Mouse (Mus musculus): ENCODE measurements around the gene Arhgap21. TPM values are rescaled to one million over a fixed set of nuclear protein-coding genes. Genes with fewer than 3 reads are reported as not detected.
"Not testable (repeated sequence)": the region's sequence is repeated elsewhere in the genome, so short reads cannot be mapped to it uniquely, and the experiment has no call there.

Gene Arhgap21
- polyA plus RNA-seq, 1 experiment from 2014 or later, result 15.2 TPM

DNA sequence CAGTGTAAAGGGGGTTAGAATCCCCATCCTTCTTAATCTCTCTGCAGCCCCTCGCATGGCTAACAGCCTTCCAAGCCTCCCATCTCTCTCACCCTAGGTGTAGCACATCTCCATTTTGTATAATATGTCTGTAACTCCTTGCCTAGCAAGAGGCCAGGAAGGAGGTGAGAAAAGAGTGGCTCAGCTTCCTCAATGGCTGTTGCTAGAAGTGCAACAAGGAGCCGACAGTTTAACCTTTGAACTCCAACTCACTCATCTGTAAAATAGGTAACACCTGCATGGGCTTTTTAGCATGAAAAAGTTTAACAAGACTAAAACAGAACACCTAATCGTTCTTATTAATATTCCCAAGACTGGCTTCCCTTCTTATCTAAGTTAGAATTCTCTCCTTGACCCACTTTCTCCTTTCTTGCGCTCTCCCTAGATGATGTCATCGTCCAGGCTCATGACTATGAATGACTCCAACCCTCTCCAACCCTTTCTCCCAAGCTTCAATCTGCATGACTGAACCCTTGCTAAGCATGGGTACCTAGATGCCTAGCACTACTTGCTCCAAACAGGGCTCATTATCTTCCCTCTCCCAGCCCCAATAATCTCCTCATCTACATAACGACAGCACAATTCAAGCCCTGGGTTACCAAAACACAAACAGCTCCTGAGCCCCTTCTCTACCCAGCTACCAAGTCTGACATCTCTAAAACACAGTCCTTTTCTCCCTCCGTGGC, 24.8 kb downstream of the Arhgap21 start:
- 33% methylated on average over 7 of the region's 7 CpGs for WGBS
- 0 out of 2 replicates have a peak overlapping the region, but pooled peaks have one; percentile 18 for H3K27ac ChIP-seq
- H3K27me3 ChIP-seq (ENCODE audit: insufficient read depth, poor library complexity, severe bottlenecking), result no peaks in the 10 kb centered on the region
- DNase-seq (ENCODE audit: low spot score), result no peak
- H3K4me1 ChIP-seq, result peaks cover 62% of the 10 kb centered on the region
- no peaks in the 10 kb centered on the region for H3K9me3 ChIP-seq
- no peaks in the 10 kb centered on the region for H3K36me3 ChIP-seq
- H3K4me3 ChIP-seq, result no peak overlapping the region

DNA sequence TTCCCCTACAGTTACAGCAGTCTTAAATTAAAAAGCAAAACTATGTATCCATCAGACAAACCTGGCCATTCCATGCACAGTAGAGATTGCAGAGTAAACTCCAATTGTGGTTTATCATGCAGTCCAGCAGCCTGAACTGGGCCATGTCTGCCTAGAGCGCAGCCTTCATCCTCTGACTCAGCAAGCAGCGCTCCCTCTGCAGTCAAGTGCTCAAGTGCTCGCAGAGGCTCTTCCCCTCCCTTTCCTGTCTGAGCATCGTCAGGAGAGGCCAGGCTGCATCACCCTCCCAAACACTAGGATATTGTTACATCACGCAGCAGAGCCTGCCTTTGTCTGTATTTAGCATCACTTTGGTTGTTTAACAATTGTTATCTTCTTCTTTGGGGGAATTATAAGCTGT, 25.5 kb downstream of the Arhgap21 start:
- H3K27me3 ChIP-seq (ENCODE audit: insufficient read depth, poor library complexity, severe bottlenecking), result no peaks in the 10 kb centered on the region
- H3K9me3 ChIP-seq, result no peaks in the 10 kb centered on the region
- H3K4me3 ChIP-seq, result peak overlapping the region; percentile 22; the same call in 1 of the 2 replicates
- peaks cover 68% of the 10 kb centered on the region for H3K4me1 ChIP-seq
- no peaks in the 10 kb centered on the region for H3K36me3 ChIP-seq
- 3% methylated on average over 5 of the region's 5 CpGs for WGBS
- 0 out of 2 replicates have a peak overlapping the region, but pooled peaks have one; percentile 62 for H3K27ac ChIP-seq
- DNase-seq (ENCODE audit: low spot score), result peak; percentile 85

DNA sequence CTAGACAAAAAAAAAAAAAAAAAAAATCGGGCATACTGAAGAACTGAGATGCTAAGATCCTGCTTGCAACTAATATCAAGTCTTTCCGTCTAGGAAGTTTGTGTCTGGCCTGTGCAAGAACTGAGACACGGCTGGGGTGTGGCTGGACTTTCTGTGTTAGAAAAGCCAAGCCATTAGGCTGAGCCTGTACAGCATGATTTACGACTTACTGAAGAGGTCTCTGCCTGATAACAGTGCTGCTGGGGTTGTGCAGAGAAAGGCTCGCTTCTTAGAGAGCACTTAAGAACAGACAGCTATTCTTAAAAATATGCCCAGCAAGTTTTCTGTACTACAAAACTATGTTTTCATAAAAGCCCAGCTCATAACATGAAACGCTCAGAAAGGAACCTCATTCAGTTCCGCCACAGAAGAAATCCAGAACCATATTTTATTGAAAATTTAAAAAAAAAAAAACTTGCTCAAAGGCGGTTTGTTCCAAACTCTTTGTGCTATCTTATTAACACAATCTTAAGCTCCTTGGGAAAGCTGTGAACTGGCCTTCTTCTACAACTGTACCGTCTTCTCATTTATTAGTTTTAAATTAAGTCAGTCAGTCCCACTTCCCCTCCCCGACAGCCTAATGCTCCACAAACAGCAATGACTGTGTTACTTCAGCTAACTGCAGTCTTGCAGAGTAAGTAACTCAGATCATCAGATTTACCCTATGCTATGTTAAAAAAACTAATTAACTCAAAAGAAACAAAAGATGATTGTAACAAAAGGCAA, 26.1 kb downstream of the Arhgap21 start:
- H3K27ac ChIP-seq, result peak overlapping the region; percentile 62
- WGBS, result 31% methylated on average over 10 of the region's 10 CpGs
- H3K27me3 ChIP-seq (ENCODE audit: insufficient read depth, poor library complexity, severe bottlenecking), result no peaks in the 10 kb centered on the region
- H3K4me1 ChIP-seq, result peaks cover 74% of the 10 kb centered on the region
- peak overlapping the region; percentile 22; the same call in 1 of the 2 replicates for H3K4me3 ChIP-seq
- no peaks in the 10 kb centered on the region for H3K36me3 ChIP-seq
- H3K9me3 ChIP-seq, result no peaks in the 10 kb centered on the region
- no peak for DNase-seq (ENCODE audit: low spot score)

DNA sequence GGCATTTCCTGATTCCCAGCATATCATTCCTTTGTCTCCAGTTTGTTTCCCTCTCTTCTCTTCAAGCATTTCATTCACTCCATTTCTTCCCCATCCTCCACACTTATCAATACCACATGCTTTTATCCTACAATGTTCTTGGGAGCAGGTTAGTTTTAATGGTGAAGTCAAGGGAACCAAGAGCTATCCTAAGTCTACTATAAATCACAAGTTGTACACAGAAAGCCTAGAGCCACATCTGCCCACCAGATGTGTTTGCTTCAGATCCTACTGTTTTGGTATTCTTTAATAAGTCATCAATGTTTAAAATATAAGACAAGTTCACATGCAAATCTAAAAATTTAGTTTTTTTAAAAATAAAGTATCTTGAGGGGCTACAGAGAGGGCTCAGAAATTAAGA, 27.6 kb downstream of the Arhgap21 start:
- H3K4me3 ChIP-seq, result no peak overlapping the region
- no peaks in the 10 kb centered on the region for H3K27me3 ChIP-seq (ENCODE audit: insufficient read depth, poor library complexity, severe bottlenecking)
- H3K4me1 ChIP-seq, result peaks cover 81% of the 10 kb centered on the region
- peak overlapping the region; percentile 73; the same call in 1 of the 2 replicates for H3K27ac ChIP-seq
- H3K36me3 ChIP-seq, result no peaks in the 10 kb centered on the region
- H3K9me3 ChIP-seq, result no peaks in the 10 kb centered on the region
- no peak for DNase-seq (ENCODE audit: low spot score)

DNA sequence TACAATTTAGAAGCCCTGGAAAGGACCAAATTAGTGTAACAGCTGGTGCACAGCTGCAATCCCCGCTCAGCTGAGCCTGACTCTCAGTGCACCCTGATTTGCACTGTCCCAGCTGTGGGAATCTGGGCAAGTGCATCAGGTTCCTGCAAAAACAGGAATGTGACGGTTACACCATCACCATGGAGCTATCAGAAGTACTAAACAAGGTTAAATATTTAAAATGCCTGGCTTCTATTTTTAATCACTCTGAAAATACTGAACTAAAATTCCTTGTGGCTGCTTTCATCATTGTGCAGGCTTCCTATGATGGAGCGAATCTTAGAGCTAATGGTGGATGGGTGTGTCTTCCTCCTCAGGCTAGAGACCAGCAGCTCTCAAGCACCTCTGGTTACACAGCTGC, 29.3 kb downstream of the Arhgap21 start:
- no peak for DNase-seq (ENCODE audit: low spot score)

DNA sequence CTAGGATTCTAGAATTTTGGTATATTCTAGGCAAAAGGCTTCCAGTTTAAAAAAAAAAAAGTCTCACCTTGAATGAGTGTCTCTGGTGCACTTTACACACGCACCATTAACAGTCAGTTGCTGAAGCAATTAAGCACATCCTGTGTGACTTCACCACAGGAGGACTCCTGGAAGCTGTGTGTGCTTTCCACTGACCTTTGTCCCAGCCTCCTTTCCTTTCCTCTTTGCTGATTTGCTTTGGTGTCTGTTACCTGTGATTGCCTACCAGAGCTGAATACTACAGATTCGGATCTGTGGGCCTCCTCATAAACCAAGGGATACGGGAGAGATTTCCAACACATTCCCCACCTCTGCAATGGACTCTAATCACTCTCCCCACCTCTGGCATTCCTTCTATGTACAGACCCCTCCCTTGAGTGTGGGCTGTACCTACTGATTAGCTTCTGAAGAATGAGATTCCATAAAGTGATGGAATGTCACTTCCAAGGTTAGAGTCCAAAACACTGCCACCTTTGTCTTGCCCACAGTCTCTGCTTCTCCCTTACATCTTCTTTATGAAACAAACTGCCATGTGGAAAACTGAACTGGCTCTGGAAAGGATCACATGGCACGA, 32.0 kb downstream of the Arhgap21 start:
- no peak for DNase-seq (ENCODE audit: low spot score)
- no peaks in the 10 kb centered on the region for H3K27me3 ChIP-seq (ENCODE audit: insufficient read depth, poor library complexity, severe bottlenecking)
- no peaks in the 10 kb centered on the region for H3K9me3 ChIP-seq
- no peaks in the 10 kb centered on the region for H3K36me3 ChIP-seq
- peak overlapping the region; percentile 63; the same call in 1 of the 2 replicates for H3K27ac ChIP-seq
- H3K4me3 ChIP-seq, result no peak overlapping the region
- 39% methylated on average over 4 of the region's 4 CpGs for WGBS
- peaks cover 63% of the 10 kb centered on the region for H3K4me1 ChIP-seq

More for the DNA sequence above, 29.3 kb downstream of the Arhgap21 start:
- H3K27ac ChIP-seq, result peak overlapping the region; percentile 68
- H3K4me3 ChIP-seq, result no peak overlapping the region
- H3K27me3 ChIP-seq (ENCODE audit: insufficient read depth, poor library complexity, severe bottlenecking), result no peaks in the 10 kb centered on the region
- 58% methylated on average over 3 of the region's 3 CpGs for WGBS
- peaks cover 79% of the 10 kb centered on the region for H3K4me1 ChIP-seq
- no peaks in the 10 kb centered on the region for H3K36me3 ChIP-seq
- no peaks in the 10 kb centered on the region for H3K9me3 ChIP-seq

DNA sequence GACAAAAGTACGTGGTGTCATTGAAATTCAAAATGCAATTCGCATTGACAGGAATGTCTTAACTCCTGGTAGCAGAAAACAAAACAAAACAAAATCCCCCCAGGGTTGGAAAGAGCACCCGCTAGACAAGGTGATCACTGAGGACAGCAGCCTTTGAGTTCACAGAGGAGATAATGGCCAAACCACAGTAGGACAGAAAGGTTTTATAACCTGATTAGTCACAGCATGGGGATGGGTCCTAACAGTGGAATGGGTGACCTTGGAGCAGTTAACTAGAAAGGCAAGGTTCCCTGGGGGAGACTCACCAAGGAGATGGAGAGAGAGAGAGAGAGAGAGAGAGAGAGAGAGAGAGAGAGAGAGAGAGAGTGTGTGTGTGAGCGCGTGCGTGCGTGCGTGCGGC, 34.3 kb downstream of the Arhgap21 start:
- no peak for DNase-seq (ENCODE audit: low spot score)
- Histone ChIP-seq H3K27ac (no peak overlapping the region), H3K4me1 (peaks cover 58% of the 10 kb centered on the region), H3K9me3 (no peaks in the 10 kb centered on the region), H3K36me3 (no peaks in the 10 kb centered on the region), H3K27me3 (ENCODE audit: insufficient read depth, poor library complexity, severe bottlenecking) (no peaks in the 10 kb centered on the region), H3K4me3 (no peak overlapping the region)
- WGBS, result 72% methylated on average over 9 of the region's 9 CpGs

DNA sequence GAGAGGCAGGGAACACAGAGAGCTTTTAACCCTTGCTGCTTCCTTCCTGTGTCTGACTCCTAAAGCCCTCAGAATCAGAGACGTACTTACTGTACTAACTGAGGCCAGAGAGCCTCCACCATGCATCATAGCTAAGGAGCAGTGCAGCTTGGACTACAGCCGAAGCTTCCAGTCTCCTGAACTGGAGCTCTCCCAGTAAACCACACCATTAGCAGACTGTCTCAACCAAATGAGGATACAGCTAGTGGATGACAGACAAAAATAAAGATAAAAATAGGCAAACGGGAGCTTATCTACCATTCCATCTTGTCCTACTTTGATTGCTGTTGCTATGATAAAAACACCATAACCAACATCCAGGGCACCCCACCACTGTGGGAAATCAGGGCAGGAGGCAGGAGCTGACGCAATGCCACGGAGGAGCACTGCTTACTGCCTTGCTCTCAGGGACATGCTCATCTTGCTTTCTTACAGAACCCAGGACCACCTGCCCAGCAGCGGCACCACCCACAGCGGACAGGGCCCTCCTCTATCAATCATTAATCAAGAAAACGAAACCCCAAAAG, 35.9 kb downstream of the Arhgap21 start:
- 75% methylated on average over 8 of the region's 8 CpGs for WGBS
- no peak overlapping the region for H3K27ac ChIP-seq
- no peaks in the 10 kb centered on the region for H3K36me3 ChIP-seq
- H3K9me3 ChIP-seq, result no peaks in the 10 kb centered on the region
- no peak for DNase-seq (ENCODE audit: low spot score)
- no peak overlapping the region for H3K4me3 ChIP-seq
- H3K27me3 ChIP-seq (ENCODE audit: insufficient read depth, poor library complexity, severe bottlenecking), result no peaks in the 10 kb centered on the region
- H3K4me1 ChIP-seq, result peaks cover 43% of the 10 kb centered on the region

DNA sequence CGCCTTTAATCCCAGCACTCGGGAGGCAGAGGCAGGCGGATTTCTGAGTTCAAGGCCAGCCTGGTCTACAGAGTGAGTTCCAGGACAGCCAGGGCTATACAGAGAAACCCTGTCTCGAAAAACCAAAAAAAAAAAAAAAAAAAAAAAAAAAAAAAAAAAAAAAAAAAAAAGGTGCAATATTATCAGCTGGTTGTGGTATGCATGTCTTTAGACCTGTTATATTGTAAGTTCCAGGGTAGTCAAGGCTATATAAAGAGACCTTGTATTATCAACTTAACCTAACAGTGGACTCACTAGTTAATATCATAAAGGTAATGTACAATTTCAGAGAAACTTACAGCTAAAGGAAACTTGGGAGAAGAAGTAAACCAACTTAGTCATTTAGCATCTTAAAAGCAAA, 36.9 kb downstream of the Arhgap21 start:
- H3K36me3 ChIP-seq; H3K27ac ChIP-seq; H3K4me3 ChIP-seq; H3K27me3 ChIP-seq (ENCODE audit: insufficient read depth, poor library complexity, severe bottlenecking); H3K9me3 ChIP-seq; DNase-seq (ENCODE audit: low spot score): not testable (repeated sequence)
- WGBS, result 100% methylated on average over 3 of the region's 4 CpGs
- peaks cover 33% of the 10 kb centered on the region for H3K4me1 ChIP-seq

DNA sequence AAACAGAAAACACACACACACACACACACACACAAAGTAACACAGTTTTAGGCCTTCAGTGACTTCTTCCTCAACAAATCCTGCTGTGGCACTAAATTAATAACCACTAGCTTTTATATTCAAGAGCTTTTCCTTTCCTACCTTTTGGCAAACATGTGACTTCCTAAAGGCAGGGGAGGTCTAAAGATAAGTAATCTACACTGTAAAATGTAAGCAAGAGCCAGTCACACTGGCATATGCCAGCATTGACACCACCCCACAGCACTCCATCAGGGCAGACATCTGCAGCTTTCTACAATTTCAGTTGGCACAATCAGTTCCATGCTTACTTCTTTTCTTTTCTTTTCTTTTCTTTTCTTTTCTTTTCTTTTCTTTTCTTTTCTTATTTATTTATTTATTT, 40.2 kb downstream of the Arhgap21 start:
- H3K4me1 ChIP-seq, result peaks cover 38% of the 10 kb centered on the region
- no peaks in the 10 kb centered on the region for H3K27me3 ChIP-seq (ENCODE audit: insufficient read depth, poor library complexity, severe bottlenecking)
- H3K9me3 ChIP-seq, result no peaks in the 10 kb centered on the region
- H3K27ac ChIP-seq, result no peak overlapping the region
- H3K36me3 ChIP-seq, result no peaks in the 10 kb centered on the region
- DNase-seq (ENCODE audit: low spot score), result no peak
- no peak overlapping the region for H3K4me3 ChIP-seq

DNA sequence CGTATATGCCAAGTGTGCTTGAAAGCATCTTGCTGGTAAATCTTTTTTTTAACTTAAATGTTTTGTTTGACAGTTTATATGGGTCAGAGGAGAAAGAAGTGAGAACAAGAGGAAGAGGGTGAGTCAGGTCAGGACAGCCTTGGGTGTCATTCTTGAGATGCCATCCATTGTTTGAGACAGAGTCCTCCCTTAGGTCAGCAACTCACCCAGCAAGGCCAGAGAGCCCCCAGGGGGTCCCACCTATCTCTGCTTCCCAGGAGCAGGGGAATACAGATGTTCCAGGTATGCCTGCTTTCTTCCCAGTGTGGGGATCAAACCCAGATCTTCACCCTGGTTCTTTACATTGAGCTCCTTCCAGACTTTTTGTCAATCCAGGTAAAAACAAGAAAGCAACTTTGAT, 43.7 kb downstream of the Arhgap21 start:
- no peak for DNase-seq (ENCODE audit: low spot score)
- H3K4me3 ChIP-seq, result no peak overlapping the region
- no peaks in the 10 kb centered on the region for H3K27me3 ChIP-seq (ENCODE audit: insufficient read depth, poor library complexity, severe bottlenecking)
- H3K4me1 ChIP-seq, result peaks cover 35% of the 10 kb centered on the region
- WGBS, result 82% methylated on average over 1 of the region's 1 CpGs
- H3K27ac ChIP-seq, result no peak overlapping the region
- H3K9me3 ChIP-seq, result no peaks in the 10 kb centered on the region
- H3K36me3 ChIP-seq, result no peaks in the 10 kb centered on the region

DNA sequence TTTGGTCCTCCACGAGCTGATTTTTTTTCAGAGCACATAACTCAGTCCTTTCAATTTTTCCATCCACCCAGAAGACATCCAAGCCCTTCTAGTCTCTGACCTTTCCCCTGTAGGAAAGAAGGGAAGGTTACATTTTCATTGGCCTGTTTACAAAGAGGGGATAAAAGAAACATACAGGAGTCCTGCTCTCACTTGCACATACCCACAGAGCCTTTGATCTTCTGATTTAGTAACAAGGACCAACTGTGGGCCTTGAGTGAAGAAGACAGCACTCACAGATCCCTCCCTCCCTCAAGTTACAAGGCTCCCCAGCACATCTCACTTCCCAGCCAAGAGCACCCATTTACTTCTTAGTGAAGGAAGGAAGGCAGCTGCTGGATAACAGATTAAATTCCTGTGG, 46.3 kb downstream of the Arhgap21 start:
- Histone ChIP-seq H3K36me3 (no peaks in the 10 kb centered on the region), H3K27me3 (ENCODE audit: insufficient read depth, poor library complexity, severe bottlenecking) (no peaks in the 10 kb centered on the region), H3K27ac (0 out of 2 replicates have a peak overlapping the region, but pooled peaks have one; percentile 22), H3K9me3 (no peaks in the 10 kb centered on the region), H3K4me1 (peaks cover 29% of the 10 kb centered on the region), H3K4me3 (no peak overlapping the region)
- WGBS, result 44% methylated on average over 1 of the region's 1 CpGs
- no peak for DNase-seq (ENCODE audit: low spot score)

DNA sequence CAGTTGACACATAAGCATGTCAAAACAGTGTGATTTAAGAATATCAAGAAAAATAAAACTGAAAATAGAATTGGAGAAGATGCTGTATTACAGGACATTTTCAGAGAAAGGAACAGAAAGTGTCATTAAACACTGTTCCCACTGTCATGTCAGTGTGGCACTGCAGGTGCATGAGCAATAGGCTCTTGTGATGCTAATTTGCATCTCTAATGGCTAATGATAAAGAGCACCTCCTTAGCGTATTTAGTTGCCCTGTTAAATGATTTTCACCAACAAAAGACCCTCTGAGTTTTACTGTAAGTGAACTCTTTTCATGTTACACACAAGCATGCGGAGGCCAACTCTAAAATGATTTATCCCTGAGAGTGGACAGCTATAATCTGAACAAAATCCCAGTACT, 47.1 kb downstream of the Arhgap21 start:
- Histone ChIP-seq H3K27ac (no peak overlapping the region), H3K9me3 (no peaks in the 10 kb centered on the region), H3K36me3 (no peaks in the 10 kb centered on the region), H3K4me3 (no peak overlapping the region), H3K27me3 (ENCODE audit: insufficient read depth, poor library complexity, severe bottlenecking) (no peaks in the 10 kb centered on the region), H3K4me1 (peaks cover 27% of the 10 kb centered on the region)
- DNase-seq (ENCODE audit: low spot score), result no peak
- WGBS, result 86% methylated on average over 2 of the region's 2 CpGs
